13 mouse cellular contexts compared by ENCODE assay signal in genomic region chr16:9335626-9336025, GRCm38 (mm10).
"Had no signal": no experiment of that assay in that cellular context is flagged by ENCODE, and none has a peak within 500 bp of the region (broad histone marks: within the 10 kb centered on the region; RNA-seq: fewer than 3 reads in every experiment).

No protein-coding gene starts in this region.

- H3K4me3 ChIP-seq: limb, embryonic 13.5 days; midbrain, embryonic 12.5 days; neural tube, embryonic 13.5 days had no signal

- H3K9me3 ChIP-seq: limb, embryonic 13.5 days; midbrain, embryonic 12.5 days; neural tube, embryonic 13.5 days had no signal

- H3K27ac ChIP-seq: limb, embryonic 13.5 days; liver, embryonic 14.5 days; midbrain, embryonic 12.5 days; neural tube, embryonic 13.5 days had no signal

- H3K27me3 ChIP-seq: limb, embryonic 13.5 days; midbrain, embryonic 12.5 days; neural tube, embryonic 13.5 days had no signal

- H3K4me2 ChIP-seq: limb, embryonic 13.5 days; midbrain, embryonic 12.5 days; neural tube, embryonic 13.5 days had no signal

- DNase-seq: kidney, adult 8-10 months; kidney, postnatal 25 days; lung, adult 18-20 months; lung, postnatal 4 days; retina, postnatal 1 day; spleen, adult 18-20 months; thymus, adult 18-20 months; thymus, postnatal 14 days had no signal

- ATAC-seq: lung, postnatal 0 days had no signal

- H3K36me3 ChIP-seq: limb, embryonic 13.5 days; midbrain, embryonic 12.5 days; neural tube, embryonic 13.5 days had no signal

- H3K4me1 ChIP-seq: limb, embryonic 13.5 days; midbrain, embryonic 12.5 days; neural tube, embryonic 13.5 days had no signal

- H3K9ac ChIP-seq: limb, embryonic 13.5 days; liver, embryonic 14.5 days; midbrain, embryonic 12.5 days; neural tube, embryonic 13.5 days had no signal
